Mouse (Mus musculus) forebrain, embryonic 11.5 days (tissue): ENCODE measurements at regions not wholly inside any gene's neighbourhood (a gene's known extent, or its start where the extent isn't known, plus 50 kb on each side); places are given as distances from the start of the nearest gene placed in this dataset.

ENCODE experiments used
- ATAC-seq: fragments of 200-750 bp; cut with Nextera tagmentation; replicated peaks from 2 replicates; pipeline ENCODE4 v1.8.0; 2017; ENCODE audit warnings: moderate TSS enrichment; ENCODE audit not compliant: low FRiP score
- DNase-seq: peaks from one replicate; pipeline ENCODE4 v3.0.0-alpha.2; 2017; ENCODE audit warnings: low spot score
- H3K27ac ChIP-seq: fragments of 300-500 bp; sonication (generic); 2 replicates; pipeline ENCODE4 v1.5.1; 2014; ENCODE audit warnings: low read depth, low read length
- H3K27me3 ChIP-seq: fragments of 300-500 bp; sonication (generic); 2 replicates; pipeline ENCODE4 v1.6.1; 2014; ENCODE audit warnings: mild to moderate bottlenecking, low read length, mixed read lengths; ENCODE audit not compliant: control insufficient read depth, insufficient read depth
- H3K36me3 ChIP-seq: fragments of 300-500 bp; sonication (generic); 2 replicates; pipeline ENCODE4 v1.6.1; 2014; ENCODE audit warnings: mild to moderate bottlenecking, low read length, moderate library complexity, mixed read lengths; ENCODE audit not compliant: control insufficient read depth, insufficient read depth
- H3K4me1 ChIP-seq: fragments of 300-500 bp; sonication (generic); replicated peaks from 2 replicates; pipeline ENCODE4 v1.6.1; 2014; ENCODE audit warnings: low read length, mixed read lengths; ENCODE audit not compliant: control insufficient read depth, insufficient read depth
- H3K4me2 ChIP-seq: fragments of 300-500 bp; sonication (generic); 2 replicates; pipeline ENCODE4 v1.6.1; 2014; ENCODE audit warnings: low read depth, mild to moderate bottlenecking, low read length, moderate library complexity, mixed read lengths; ENCODE audit not compliant: severe bottlenecking
- H3K4me3 ChIP-seq: fragments of 300-500 bp; sonication (generic); 2 replicates; pipeline ENCODE4 v1.5.1; 2014; ENCODE audit warnings: low read depth, low read length
- H3K9ac ChIP-seq: fragments of 300-500 bp; sonication (generic); 2 replicates; pipeline ENCODE4 v1.6.1; 2014; ENCODE audit warnings: low read length
- H3K9me3 ChIP-seq: fragments of 300-500 bp; sonication (generic); 2 replicates; pipeline ENCODE4 v1.6.1; 2016; ENCODE audit warnings: low read length, mixed read lengths; ENCODE audit not compliant: control insufficient read depth
- WGBS: fragments of 180-500 bp; shearing (Covaris S2); extraction: QIAGEN DNeasy Blood & Tissue Kit; methylation state at CpG from one replicate; pipeline ENCODE4 v1.1.7; 2014; 5-methylcytosine and 5-hydroxymethylcytosine counted together

- no peaks in the 10 kb centered on the region for H3K27me3 ChIP-seq
- H3K9ac ChIP-seq: no peak overlapping the region
- ATAC-seq (no peak), DNase-seq (no peak)
- H3K4me3 ChIP-seq: no peak overlapping the region
- WGBS: 65% methylated on average over 11 of the region's 11 CpGs
- no peak overlapping the region for H3K27ac ChIP-seq
- H3K36me3 ChIP-seq: no peaks in the 10 kb centered on the region
- H3K4me1 ChIP-seq: no peaks in the 10 kb centered on the region
- H3K4me2 ChIP-seq: no peak overlapping the region
- H3K9me3 ChIP-seq: no peaks in the 10 kb centered on the region
These were observed 360.1 kb upstream of the Tbx3 start for GRCm38 (mm10) chr5:119310178-119310930.

- WGBS: 92% methylated on average over 14 of the region's 14 CpGs
These were observed 357.7 kb upstream of the Tbx3 start for GRCm38 (mm10) chr5:119312808-119313207.

GRCm38 (mm10) chr5:119315149-119315548 lies 355.3 kb upstream of the Tbx3 start:
- Histone ChIP-seq H3K4me2 (no peak overlapping the region), H3K9me3 (no peaks in the 10 kb centered on the region), H3K9ac (no peak overlapping the region), H3K4me3 (no peak overlapping the region), H3K27me3 (no peaks in the 10 kb centered on the region), H3K4me1 (no peaks in the 10 kb centered on the region), H3K36me3 (no peaks in the 10 kb centered on the region), H3K27ac (no peak overlapping the region)
- ATAC-seq: no peak
- DNase-seq: no peak
- 89% methylated on average over 7 of the region's 7 CpGs for WGBS

More at GRCm38 (mm10) chr5:119312808-119313207, 357.7 kb upstream of the Tbx3 start:
- Histone ChIP-seq H3K4me2 (no peak overlapping the region), H3K9ac (no peak overlapping the region), H3K4me3 (no peak overlapping the region), H3K27ac (no peak overlapping the region), H3K27me3 (no peaks in the 10 kb centered on the region), H3K9me3 (no peaks in the 10 kb centered on the region), H3K4me1 (no peaks in the 10 kb centered on the region), H3K36me3 (no peaks in the 10 kb centered on the region)
- no peak for DNase-seq
- ATAC-seq: no peak

- Histone ChIP-seq H3K4me3 (no peak overlapping the region), H3K36me3 (no peaks in the 10 kb centered on the region), H3K27me3 (no peaks in the 10 kb centered on the region), H3K4me1 (no peaks in the 10 kb centered on the region), H3K4me2 (no peak overlapping the region), H3K9ac (no peak overlapping the region), H3K9me3 (no peaks in the 10 kb centered on the region), H3K27ac (no peak overlapping the region)
- 93% methylated on average over 11 of the region's 11 CpGs for WGBS
- ATAC-seq (no peak), DNase-seq (no peak)
These were observed 352.9 kb upstream of the Tbx3 start for GRCm38 (mm10) chr5:119317617-119318016.

- no peak for DNase-seq
- Histone ChIP-seq H3K27ac (no peak overlapping the region), H3K4me1 (no peaks in the 10 kb centered on the region), H3K27me3 (no peaks in the 10 kb centered on the region), H3K36me3 (no peaks in the 10 kb centered on the region), H3K4me3 (no peak overlapping the region), H3K4me2 (no peak overlapping the region), H3K9ac (no peak overlapping the region), H3K9me3 (no peaks in the 10 kb centered on the region)
- 81% methylated on average over 10 of the region's 10 CpGs for WGBS
- no peak for ATAC-seq
These were observed 348.9 kb upstream of the Tbx3 start for GRCm38 (mm10) chr5:119321368-119322144.

- no peaks in the 10 kb centered on the region for H3K36me3 ChIP-seq
- no peak for DNase-seq
- no peaks in the 10 kb centered on the region for H3K9me3 ChIP-seq
- no peak overlapping the region for H3K9ac ChIP-seq
- no peak overlapping the region for H3K4me3 ChIP-seq
- H3K27me3 ChIP-seq: no peaks in the 10 kb centered on the region
- no peak overlapping the region for H3K27ac ChIP-seq
- no peak overlapping the region for H3K4me2 ChIP-seq
- ATAC-seq: no peak
- 41% methylated on average over 13 of the region's 13 CpGs for WGBS
- no peaks in the 10 kb centered on the region for H3K4me1 ChIP-seq
These were observed 348.1 kb upstream of the Tbx3 start for GRCm38 (mm10) chr5:119322411-119322810.

GRCm38 (mm10) chr5:119325681-119326255 lies 344.7 kb upstream of the Tbx3 start:
- no peaks in the 10 kb centered on the region for H3K4me1 ChIP-seq
- DNase-seq: no peak
- no peak overlapping the region for H3K4me3 ChIP-seq
- ATAC-seq: no peak
- no peaks in the 10 kb centered on the region for H3K36me3 ChIP-seq
- H3K9ac ChIP-seq: no peak overlapping the region
- H3K27me3 ChIP-seq: no peaks in the 10 kb centered on the region
- no peaks in the 10 kb centered on the region for H3K9me3 ChIP-seq
- H3K27ac ChIP-seq: no peak overlapping the region
- 87% methylated on average over 13 of the region's 13 CpGs for WGBS
- H3K4me2 ChIP-seq: no peak overlapping the region

- no peak for DNase-seq
- Histone ChIP-seq H3K4me1 (no peaks in the 10 kb centered on the region), H3K4me2 (no peak overlapping the region), H3K36me3 (no peaks in the 10 kb centered on the region), H3K27me3 (no peaks in the 10 kb centered on the region), H3K4me3 (no peak overlapping the region), H3K27ac (no peak overlapping the region), H3K9ac (no peak overlapping the region), H3K9me3 (no peaks in the 10 kb centered on the region)
- ATAC-seq: no peak
- WGBS: 92% methylated on average over 8 of the region's 8 CpGs
These were observed 343.6 kb upstream of the Tbx3 start for GRCm38 (mm10) chr5:119326895-119327294.
